Mouse (Mus musculus): ENCODE data around the gene Gpr39. TPM values are rescaled to one million over a fixed set of nuclear protein-coding genes. Genes with fewer than 3 reads are reported as not detected.

Gene Gpr39
- total and polyA plus RNA-seq, 3 experiments: not detected

DNA sequence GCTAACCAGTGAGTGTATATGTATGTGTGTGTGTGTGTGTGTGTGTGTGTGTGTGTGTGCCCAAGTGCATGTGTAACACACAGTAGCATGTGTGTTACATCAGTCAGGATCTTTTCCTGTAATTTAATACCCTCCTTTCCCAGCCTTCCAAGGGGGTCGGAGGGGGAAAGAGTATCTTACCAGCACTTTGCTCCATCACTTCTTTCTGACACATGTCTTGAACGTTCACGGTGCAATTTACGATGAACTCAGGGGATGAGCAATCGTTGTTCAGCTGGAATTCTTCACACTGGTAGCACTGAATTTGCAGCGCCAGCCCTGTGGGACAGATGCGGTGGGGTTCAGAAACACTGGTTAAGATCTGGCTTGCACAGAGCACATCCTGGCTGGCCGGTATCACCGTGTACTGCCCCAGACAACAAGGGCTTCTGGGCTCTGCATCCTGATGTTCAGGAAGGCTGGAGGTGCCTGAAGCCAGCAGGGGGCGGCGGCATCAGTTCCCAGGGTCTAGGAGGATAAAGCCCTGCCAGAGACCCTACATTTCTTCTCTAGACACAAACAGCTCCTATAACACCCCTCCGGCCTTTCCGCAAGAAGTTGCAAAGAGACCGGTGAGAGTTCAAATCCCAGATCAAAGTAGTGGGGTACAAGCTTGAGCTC, 233.5 kb downstream of the Gpr39 start:
- Histone ChIP-seq H3K27ac (ENCODE audit: control insufficient read depth, low read depth, low read length) (no peak overlapping the region), H3K9me3 (replicated peaks; ENCODE audit: insufficient read depth, low read length) (no peaks in the 10 kb centered on the region), H3K4me3 (ENCODE audit: control insufficient read depth in 1 of 2, insufficient read depth in 1 of 2, low read depth in 2 of 2, low read length in 2 of 2) (no peak overlapping the region), H3K36me3 (ENCODE audit: control insufficient read depth in 1 of 2, insufficient read depth in 2 of 2, low read length in 2 of 2) (no peaks in the 10 kb centered on the region), H3K79me2 (ENCODE audit: control insufficient read depth, insufficient read depth, low read length, poor library complexity) (no peaks in the 10 kb centered on the region), H3K27me3 (ENCODE audit: control insufficient read depth in 1 of 2, insufficient read depth in 2 of 2, low read length in 2 of 2) (no peaks in the 10 kb centered on the region), H3K9ac (ENCODE audit: control insufficient read depth, low read depth, low read length, poor library complexity, severe bottlenecking) (no peak overlapping the region), H3K4me1 (ENCODE audit: control insufficient read depth in 1 of 2, insufficient read depth in 2 of 2, low read length in 2 of 2) (no peaks in the 10 kb centered on the region)
- TF ChIP-seq MYB (IDR thresholded peaks at IDR 0.05; ENCODE audit: low read depth, low read length) (no peak), ZC3H11A (IDR thresholded peaks at IDR 0.05; ENCODE audit: low read depth, low read length) (no peak), SIN3A (IDR thresholded peaks at IDR 0.05; ENCODE audit: low read length) (no peak), NRF1 (IDR thresholded peaks at IDR 0.05; ENCODE audit: insufficient read depth, low read depth, low read length, poor library complexity, severe bottlenecking) (no peak), ZMIZ1 (IDR thresholded peaks at IDR 0.05; ENCODE audit: low read depth, low read length) (no peak), E2F4 (IDR thresholded peaks at IDR 0.05; ENCODE audit: borderline replicate concordance, low read depth, low read length) (no peak), MYC (IDR thresholded peaks at IDR 0.05; ENCODE audit: low read depth, low read length) (no peak), USF1 (IDR thresholded peaks at IDR 0.05; ENCODE audit: low read depth, low read length) (no peak), NELFE (IDR thresholded peaks at IDR 0.05; ENCODE audit: low read depth, low read length) (no peak), SMC3 (IDR thresholded peaks at IDR 0.05; ENCODE audit: low read depth, low read length) (no peak), CHD1 (IDR thresholded peaks at IDR 0.05; ENCODE audit: low read depth, low read length) (no peak), CHD2 (IDR thresholded peaks at IDR 0.05; ENCODE audit: low read length) (no peak), ETS1 (IDR thresholded peaks at IDR 0.05; ENCODE audit: low read depth, low read length) (no peak), POLR2AphosphoS2 (IDR thresholded peaks at IDR 0.05; ENCODE audit: low read length) (no peak), EP300 (IDR thresholded peaks at IDR 0.05; ENCODE audit: low read depth in 1 of 2, low read length in 2 of 2) (no peak), BHLHE40 (IDR thresholded peaks at IDR 0.05; ENCODE audit: borderline replicate concordance, low read depth, low read length) (no peak)
- no peak for DNase-seq (ENCODE audit: low read depth, low spot score)

DNA sequence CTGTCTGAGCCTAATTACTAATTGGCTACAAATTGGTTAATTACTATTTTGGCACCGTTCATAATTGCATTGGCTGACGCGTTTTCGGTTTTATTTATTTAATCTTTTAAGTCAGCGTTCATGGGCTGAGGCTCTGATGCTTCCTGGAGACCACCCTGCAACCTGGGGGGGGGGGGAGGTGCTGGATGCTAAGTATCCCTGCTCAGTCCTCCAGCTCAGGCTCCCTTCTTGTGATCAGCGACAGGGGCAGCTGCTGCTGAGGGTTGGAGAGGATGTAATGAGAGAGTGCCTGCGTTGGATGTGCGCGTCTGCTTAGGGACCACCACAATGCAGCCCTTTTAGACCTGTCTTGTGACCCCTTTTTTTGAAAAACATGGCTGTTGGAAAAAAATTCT, 234.1 kb downstream of the Gpr39 start:
- H3K27me3 ChIP-seq (ENCODE audit: control insufficient read depth in 1 of 2, insufficient read depth in 2 of 2, low read length in 2 of 2): no peaks in the 10 kb centered on the region
- H3K27ac ChIP-seq (ENCODE audit: control insufficient read depth, low read depth, low read length): no peak overlapping the region
- H3K36me3 ChIP-seq (ENCODE audit: control insufficient read depth in 1 of 2, insufficient read depth in 2 of 2, low read length in 2 of 2): no peaks in the 10 kb centered on the region
- TF ChIP-seq USF2 (IDR thresholded peaks at IDR 0.05; ENCODE audit: borderline replicate concordance in 1 of 2, insufficient read depth in 1 of 2, low read depth in 1 of 2, low read length in 2 of 2) (no peak), CHD1 (IDR thresholded peaks at IDR 0.05; ENCODE audit: low read depth, low read length) (no peak), E2F4 (IDR thresholded peaks at IDR 0.05; ENCODE audit: borderline replicate concordance, low read depth, low read length) (no peak), KAT2A (conservative IDR thresholded peaks at IDR 0.05; ENCODE audit: low read depth, low read length) (no peak), MAZ (IDR thresholded peaks at IDR 0.05; ENCODE audit: low read depth, low read length) (no peak), JUND (IDR thresholded peaks at IDR 0.05; ENCODE audit: low read depth, low read length) (no peak), RCOR1 (IDR thresholded peaks at IDR 0.05; ENCODE audit: low read depth, low read length) (no peak), NRF1 (IDR thresholded peaks at IDR 0.05; ENCODE audit: insufficient read depth, low read depth, low read length, poor library complexity, severe bottlenecking) (no peak), GABPA (IDR thresholded peaks at IDR 0.05; ENCODE audit: low read depth, low read length) (no peak), CHD2 (IDR thresholded peaks at IDR 0.05; ENCODE audit: low read length) (no peak), EP300 (IDR thresholded peaks at IDR 0.05; ENCODE audit: low read depth in 1 of 2, low read length in 2 of 2) (no peak), TBP (IDR thresholded peaks at IDR 0.05; ENCODE audit: low read depth, low read length) (no peak), ZC3H11A (IDR thresholded peaks at IDR 0.05; ENCODE audit: low read depth, low read length) (no peak)
- no peak overlapping the region for H3K4me3 ChIP-seq (ENCODE audit: control insufficient read depth in 1 of 2, insufficient read depth in 1 of 2, low read depth in 2 of 2, low read length in 2 of 2)
- no peak overlapping the region for H3K9ac ChIP-seq (ENCODE audit: control insufficient read depth, low read depth, low read length, poor library complexity, severe bottlenecking)
- H3K4me1 ChIP-seq (ENCODE audit: control insufficient read depth in 1 of 2, insufficient read depth in 2 of 2, low read length in 2 of 2): no peaks in the 10 kb centered on the region
- no peak for DNase-seq (ENCODE audit: low read depth, low spot score)
- no peaks in the 10 kb centered on the region for H3K79me2 ChIP-seq (ENCODE audit: control insufficient read depth, insufficient read depth, low read length, poor library complexity)
- no peaks in the 10 kb centered on the region for H3K9me3 ChIP-seq (replicated peaks; ENCODE audit: insufficient read depth, low read length)

All from MEL (cell line).